Mouse (Mus musculus) lung, embryonic 16.5 days (tissue): ENCODE measurements around the gene Hist1h2bh. TPM values are rescaled to one million over a fixed set of nuclear protein-coding genes. Genes with fewer than 3 reads are reported as not detected.
"Not testable (repeated sequence)": the region's sequence is repeated elsewhere in the genome, so short reads cannot be mapped to it uniquely, and the experiment has no call there.

ENCODE experiments used
- ATAC-seq: fragments of 200-750 bp; cut with Nextera tagmentation; 2 replicates; pipeline ENCODE4 v1.8.0; 2017; ENCODE audit warnings: low read depth, mild to moderate bottlenecking, moderate library complexity
- H3K27ac ChIP-seq: fragments of 300-500 bp; sonication (generic); 2 replicates; pipeline ENCODE4 v1.5.1; 2014; ENCODE audit warnings: mild to moderate bottlenecking, control low read depth, low read length
- H3K27me3 ChIP-seq: fragments of 300-500 bp; sonication (generic); 2 replicates; pipeline ENCODE4 v1.6.1; 2014; ENCODE audit warnings: low read depth, low read length, mixed read lengths; ENCODE audit not compliant: control insufficient read depth, insufficient read depth
- H3K36me3 ChIP-seq: fragments of 300-500 bp; sonication (generic); 2 replicates; pipeline ENCODE4 v1.6.1; 2014; ENCODE audit warnings: low read length; ENCODE audit not compliant: control insufficient read depth, insufficient read depth
- H3K4me1 ChIP-seq: fragments of 300-500 bp; sonication (generic); replicated peaks from 2 replicates; pipeline ENCODE4 v1.6.1; 2014; ENCODE audit warnings: low read length, mixed read lengths; ENCODE audit not compliant: control insufficient read depth, insufficient read depth
- H3K4me2 ChIP-seq: fragments of 300-500 bp; sonication (generic); 2 replicates; pipeline ENCODE4 v1.6.1; 2014; ENCODE audit warnings: low read depth, low read length, control low read depth
- H3K4me3 ChIP-seq: fragments of 300-500 bp; sonication (generic); 2 replicates; pipeline ENCODE4 v1.5.1; 2014; ENCODE audit warnings: mild to moderate bottlenecking, low read length, control low read depth
- H3K9ac ChIP-seq: fragments of 300-500 bp; sonication (generic); 2 replicates; pipeline ENCODE4 v1.6.1; 2014; ENCODE audit warnings: low read length, control low read depth
- H3K9me3 ChIP-seq: fragments of 300-500 bp; sonication (generic); 2 replicates; pipeline ENCODE4 v1.6.1; 2016; ENCODE audit warnings: low read length; ENCODE audit not compliant: control insufficient read depth
- WGBS: fragments of 180-500 bp; shearing (Covaris S2); extraction: QIAGEN DNeasy Blood & Tissue Kit; methylation state at CpG from one replicate; pipeline ENCODE4 v1.1.7; 2014; 5-methylcytosine and 5-hydroxymethylcytosine counted together
- polyA plus RNA-seq: library from polyadenylated mRNA; unstranded; fragments of >200 nt; fragmentation: Nextera tagmentation; extraction: Ambion mirVana; gene quantifications from 2 replicates; pipeline ENCODE4 v1.2.1, GENCODE M21; 2015

Hist1h2bh gene
- polyA plus RNA-seq, 1 experiment from 2014 or later = 1.3 TPM

DNA sequence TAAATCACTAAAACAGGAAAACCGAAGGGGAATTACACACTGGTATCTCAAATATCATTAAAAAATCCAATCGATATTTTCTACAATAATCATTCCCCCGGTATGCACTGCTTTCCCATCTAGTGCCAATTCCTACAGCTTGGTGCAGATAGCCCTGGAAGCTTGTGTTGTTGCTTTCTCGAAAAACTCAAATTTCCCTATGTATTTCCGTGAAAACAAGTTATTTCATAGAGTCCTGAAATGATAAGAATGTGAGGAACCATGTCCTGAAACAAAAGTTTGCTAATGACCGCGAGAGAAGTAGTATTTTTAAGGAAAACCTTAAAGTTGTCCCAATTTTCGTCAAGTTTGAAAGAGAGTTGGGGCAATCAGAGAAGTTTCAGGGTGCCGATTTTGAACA lies 11.2 kb upstream of the Hist1h2bh start:
- peak overlapping the region; percentile 82 for H3K4me2 ChIP-seq
- peak overlapping the region; percentile 87 for H3K9ac ChIP-seq
- no peaks in the 10 kb centered on the region for H3K36me3 ChIP-seq
- H3K27me3 ChIP-seq = no peaks in the 10 kb centered on the region
- H3K9me3 ChIP-seq = no peaks in the 10 kb centered on the region
- peak overlapping the region; percentile 69 for H3K4me3 ChIP-seq
- H3K4me1 ChIP-seq = peaks cover 15% of the 10 kb centered on the region
- WGBS = 15% methylated on average over 9 of the region's 9 CpGs
- ATAC-seq = no peak
- H3K27ac ChIP-seq = peak overlapping the region; percentile 98

DNA sequence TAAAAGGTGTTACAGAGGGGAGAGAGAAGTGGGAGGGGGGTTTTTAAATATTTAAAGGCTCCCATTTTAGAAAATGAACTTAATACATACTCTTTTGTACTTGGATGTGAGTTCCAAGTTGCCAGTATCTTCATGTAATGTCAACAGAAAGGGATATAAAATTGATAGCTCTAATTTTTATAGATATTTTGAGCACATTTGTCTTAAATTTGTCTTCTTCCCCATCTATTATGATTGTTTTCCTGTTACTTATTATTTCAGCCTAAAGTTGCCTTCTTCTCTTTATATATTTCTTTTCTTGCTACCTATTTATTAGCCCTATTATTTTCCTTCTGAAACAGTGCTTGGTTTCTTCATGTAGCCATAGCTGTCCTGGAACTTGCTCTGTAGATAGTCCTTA lies 9.8 kb upstream of the Hist1h2bh start, which contains the start of gene Hist1h1d:
TSS of gene Hist1h1d (plus strand) at position 301 of the 400 bp plus-strand sequence.
- H3K27me3 ChIP-seq = no peaks in the 10 kb centered on the region
- no peak within 1 kb of the TSS; the same call in 1 of the 2 replicates for H3K4me3 ChIP-seq
- peak within 1 kb of the TSS; percentile 64 for H3K4me2 ChIP-seq
- no peaks in the 10 kb centered on the region for H3K36me3 ChIP-seq
- H3K27ac ChIP-seq = peak within 1 kb of the TSS; percentile 98
- no peaks in the 10 kb centered on the region for H3K9me3 ChIP-seq
- H3K9ac ChIP-seq = peak within 1 kb of the TSS; percentile 43
- H3K4me1 ChIP-seq = peaks cover 15% of the 10 kb centered on the region
- no peak for ATAC-seq

DNA sequence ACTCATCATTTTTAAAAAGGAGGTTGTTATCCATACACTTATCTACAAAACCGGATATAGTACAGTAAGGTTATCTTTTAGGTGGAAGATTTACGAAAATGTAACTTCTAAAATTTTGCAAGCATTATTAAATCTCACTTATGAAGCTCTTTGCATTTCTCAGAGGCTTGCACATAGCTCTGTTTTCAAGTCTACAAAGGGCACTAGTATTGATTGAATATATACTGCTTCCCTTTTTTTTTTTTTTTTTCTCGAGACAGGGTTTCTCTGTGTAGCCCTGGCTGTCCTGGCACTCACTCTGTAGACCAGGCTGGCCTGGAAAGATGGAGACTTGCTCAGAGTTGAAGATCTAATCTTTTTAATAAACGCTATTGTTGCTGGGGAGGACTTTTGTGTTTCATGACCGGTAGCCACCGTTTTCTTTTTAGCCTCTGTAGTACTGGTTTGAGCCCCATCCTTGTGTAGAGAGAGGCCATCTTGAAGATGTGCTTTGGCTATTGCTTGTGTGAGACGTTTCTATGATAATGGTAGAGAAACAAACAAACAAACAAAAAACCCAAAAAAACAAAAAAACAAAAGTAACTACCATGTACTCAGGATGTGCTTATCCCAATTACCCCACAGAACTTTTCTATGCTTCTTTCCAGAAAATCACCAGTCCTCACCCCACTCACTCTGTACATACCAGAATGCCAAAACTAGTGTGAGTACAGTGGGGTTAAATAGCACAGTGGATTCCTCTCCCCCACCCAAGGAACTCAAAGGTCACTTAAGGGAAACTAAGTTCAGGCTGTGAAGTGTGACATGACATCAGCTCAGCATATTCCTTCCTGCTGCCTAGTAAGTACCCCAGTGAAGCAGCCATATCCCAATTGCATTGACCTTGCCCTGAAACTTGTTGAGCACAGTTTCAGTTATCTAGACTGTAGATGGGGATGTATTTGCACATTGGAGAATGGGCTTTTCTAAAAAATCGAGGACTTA lies 9.0 kb upstream of the Hist1h2bh start:
- H3K9me3 ChIP-seq = no peaks in the 10 kb centered on the region
- peaks cover 15% of the 10 kb centered on the region for H3K4me1 ChIP-seq
- H3K36me3 ChIP-seq = no peaks in the 10 kb centered on the region
- WGBS = 43% methylated on average over 8 of the region's 8 CpGs
- H3K4me2 ChIP-seq = peak overlapping the region; percentile 64
- ATAC-seq = no peak
- peak overlapping the region; percentile 53 for H3K4me3 ChIP-seq
- H3K9ac ChIP-seq = peak overlapping the region; percentile 51; the same call in 1 of the 2 replicates
- H3K27me3 ChIP-seq = no peaks in the 10 kb centered on the region
- H3K27ac ChIP-seq = peak overlapping the region; percentile 88

- not testable (repeated sequence) for H3K36me3 ChIP-seq, H3K9me3 ChIP-seq, H3K27me3 ChIP-seq
- under 1% methylated on average over 46 of the region's 47 CpGs for WGBS
- H3K4me3 ChIP-seq = peak within 1 kb of the TSS; percentile 53
- peak within 1 kb of the TSS; percentile 64 for H3K4me2 ChIP-seq
- ATAC-seq = peak; percentile 79
- peak within 1 kb of the TSS; percentile 88 for H3K27ac ChIP-seq
- peaks cover 12% of the 10 kb centered on the region for H3K4me1 ChIP-seq
- peak within 1 kb of the TSS; percentile 71 for H3K9ac ChIP-seq
These were observed 8.1 kb upstream of the Hist1h2bh start, which contains the start of gene Hist1h4f for GRCm38 (mm10) chr13:23551146-23551834. TSS of gene Hist1h4f (minus strand) at chr13:23551648.

GRCm38 (mm10) chr13:23550761-23551145 lies 7.6 kb upstream of the Hist1h2bh start:
- peak overlapping the region; percentile 64 for H3K4me2 ChIP-seq
- no peaks in the 10 kb centered on the region for H3K27me3 ChIP-seq
- H3K27ac ChIP-seq = peak overlapping the region; percentile 88
- no peaks in the 10 kb centered on the region for H3K36me3 ChIP-seq
- H3K9me3 ChIP-seq = no peaks in the 10 kb centered on the region
- 6% methylated on average over 3 of the region's 3 CpGs for WGBS
- H3K4me3 ChIP-seq = peak overlapping the region; percentile 53
- peak overlapping the region; percentile 71 for H3K9ac ChIP-seq
- H3K4me1 ChIP-seq = peaks cover 12% of the 10 kb centered on the region
- no peak for ATAC-seq

DNA sequence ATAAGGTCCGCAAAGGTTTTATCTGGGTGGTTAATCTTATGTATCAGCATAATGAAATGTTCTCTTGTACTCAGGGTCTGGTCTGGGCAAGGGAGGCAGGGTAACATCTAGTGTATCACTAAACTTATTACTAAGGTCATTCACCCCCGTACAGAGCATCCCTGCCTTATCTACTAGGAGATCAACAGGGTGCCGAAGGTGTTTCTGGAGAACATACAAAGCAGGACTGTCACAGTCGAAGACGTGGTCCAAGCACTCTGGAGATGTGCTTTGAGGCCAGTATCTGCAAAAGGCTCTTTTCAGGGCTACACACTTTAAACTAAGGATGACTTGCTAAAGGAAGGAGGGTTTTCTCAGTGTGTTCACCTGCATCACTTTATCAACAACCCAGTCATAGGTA lies 3.5 kb upstream of the Hist1h2bh start:
- Histone ChIP-seq H3K9ac (no peak overlapping the region), H3K27ac (no peak overlapping the region), H3K4me3 (no peak overlapping the region), H3K27me3 (no peaks in the 10 kb centered on the region), H3K4me2 (no peak overlapping the region), H3K36me3 (no peaks in the 10 kb centered on the region), H3K9me3 (no peaks in the 10 kb centered on the region), H3K4me1 (peaks cover 5% of the 10 kb centered on the region; the same call in 1 of the 2 replicates)
- 52% methylated on average over 5 of the region's 5 CpGs for WGBS
- ATAC-seq = no peak

DNA sequence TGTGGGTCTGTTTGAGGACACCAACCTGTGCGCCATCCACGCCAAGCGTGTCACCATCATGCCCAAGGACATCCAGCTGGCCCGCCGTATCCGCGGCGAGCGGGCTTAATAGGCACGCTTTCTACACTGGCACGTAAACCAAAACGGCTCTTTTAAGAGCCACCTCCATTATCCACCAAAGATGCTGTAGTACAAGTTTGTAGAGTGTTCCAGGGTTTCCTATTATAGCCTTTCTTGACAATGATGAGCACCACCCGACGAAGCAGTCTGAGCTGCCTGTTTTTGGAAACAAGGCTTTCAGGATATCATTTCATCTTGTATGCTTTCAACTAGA lies 1.6 kb upstream of the Hist1h2bh start:
- H3K9me3 ChIP-seq, ATAC-seq, H3K27me3 ChIP-seq, H3K36me3 ChIP-seq, H3K4me1 ChIP-seq: not testable (repeated sequence)
- peak overlapping the region; percentile 43 for H3K4me2 ChIP-seq
- H3K4me3 ChIP-seq = peak overlapping the region; percentile 52
- 0% methylated on average over 12 of the region's 14 CpGs for WGBS
- peak overlapping the region; percentile 90; the same call in 1 of the 2 replicates for H3K27ac ChIP-seq
- peak overlapping the region; percentile 63 for H3K9ac ChIP-seq

DNA sequence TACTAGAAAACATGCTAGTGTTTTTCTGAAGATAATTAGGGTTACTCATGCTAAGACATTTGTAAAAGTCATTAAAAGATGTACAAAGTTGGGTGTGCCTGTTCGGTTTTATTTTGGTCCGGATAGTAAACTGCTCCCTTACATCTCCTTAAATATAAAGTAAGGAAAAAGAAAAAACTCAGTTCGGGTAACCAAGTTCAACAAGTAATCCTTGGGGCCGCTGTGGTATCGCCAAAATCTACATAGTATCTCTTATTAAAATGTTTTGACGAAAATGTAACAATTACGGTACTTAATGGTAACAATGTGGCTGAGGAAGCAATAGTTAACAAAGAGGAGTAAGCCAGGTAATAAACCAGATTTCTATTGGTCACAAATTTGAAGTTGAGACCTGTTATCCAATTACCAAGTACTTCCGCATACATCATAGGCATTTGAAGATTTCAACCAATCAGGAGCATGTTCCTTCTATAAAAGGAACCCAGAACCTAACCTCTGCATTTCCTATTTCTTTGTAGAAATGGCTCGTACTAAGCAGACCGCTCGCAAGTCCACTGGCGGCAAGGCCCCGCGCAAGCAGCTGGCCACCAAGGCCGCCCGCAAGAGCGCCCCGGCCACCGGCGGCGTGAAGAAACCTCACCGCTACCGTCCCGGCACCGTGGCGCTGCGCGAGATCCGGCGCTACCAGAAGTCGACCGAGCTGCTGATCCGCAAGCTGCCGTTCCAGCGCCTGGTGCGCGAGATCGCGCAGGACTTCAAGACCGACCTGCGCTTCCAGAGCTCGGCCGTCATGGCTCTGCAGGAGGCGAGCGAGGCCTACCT lies 984 bp upstream of the Hist1h2bh start, which contains the start of gene Hist1h3f:
TSS of gene Hist1h3f (plus strand) at position 88 of the 822 bp plus-strand sequence.
- no peaks in the 10 kb centered on the region for H3K27me3 ChIP-seq
- H3K9me3 ChIP-seq = no peaks in the 10 kb centered on the region
- H3K9ac ChIP-seq = peak within 1 kb of the TSS; percentile 70
- ATAC-seq = peak; percentile 93
- H3K4me3 ChIP-seq = peak within 1 kb of the TSS; percentile 54
- H3K4me2 ChIP-seq = peak within 1 kb of the TSS; percentile 77
- WGBS = under 1% methylated on average over 22 of the region's 45 CpGs
- H3K36me3 ChIP-seq = no peaks in the 10 kb centered on the region
- H3K27ac ChIP-seq = peak within 1 kb of the TSS; percentile 97
- H3K4me1 ChIP-seq = no peaks in the 10 kb centered on the region
